Mouse (Mus musculus): ENCODE measurements around the gene Dglucy. TPM values are rescaled to one million over a fixed set of nuclear protein-coding genes. Genes with fewer than 3 reads are reported as not detected.
A peak's percentile ranks its signal among the peaks of the same experiment; 100 is the strongest.

Gene Dglucy
- total and polyA plus RNA-seq, 3 experiments: 0.09 to 0.27 TPM; not detected in 1

DNA sequence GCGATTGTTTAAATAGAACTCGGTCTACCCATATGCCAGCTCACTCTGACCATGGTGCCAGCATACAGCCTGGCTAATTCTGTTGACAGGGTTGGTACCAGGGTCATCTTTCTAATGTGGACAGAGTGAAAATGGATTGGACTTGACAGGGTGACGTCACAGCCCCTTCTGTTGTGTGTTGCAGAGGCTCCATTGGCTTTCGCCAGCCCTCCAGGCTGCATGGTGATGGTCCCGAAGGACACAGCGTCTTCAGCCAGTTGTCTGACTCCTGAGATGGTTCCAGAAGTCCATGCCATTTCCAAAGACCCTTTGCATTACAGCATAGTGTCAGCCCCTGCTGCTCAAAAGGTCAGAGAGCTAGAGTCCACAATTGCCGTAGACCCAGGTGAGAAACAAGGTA is 65.7 kb downstream of the Dglucy start:
- Histone ChIP-seq H3K36me3 (replicated peaks) (no peaks in the 10 kb centered on the region), H3K4me1 (ENCODE audit: insufficient read depth, low read depth, low read length) (peaks cover 15% of the 10 kb centered on the region), H3K9me3 (replicated peaks) (no peaks in the 10 kb centered on the region), H3K27me3 (ENCODE audit: insufficient read depth, low read length) (peaks cover 23% of the 10 kb centered on the region), H3K4me3 (ENCODE audit: low read depth, low read length) (no peak overlapping the region)
- DNase-seq (ENCODE audit: low spot score) (no peak), ATAC-seq (ENCODE audit: extremely low read depth, insufficient number of reproducible peaks, low FRiP score, poor library complexity, severe bottlenecking) (no peak)
- TF ChIP-seq GATA2 (IDR thresholded peaks at IDR 0.05; ENCODE audit: borderline replicate concordance, low read depth, low read length) (no peak), POLR2AphosphoS5 (IDR thresholded peaks at IDR 0.05; ENCODE audit: insufficient replicate concordance, low read depth, low read length) (no peak), CTCF (IDR thresholded peaks at IDR 0.05; ENCODE audit: low read depth, low read length) (no peak), TAL1 (conservative IDR thresholded peaks at IDR 0.05; ENCODE audit: low read depth, low read length) (no peak), GATA1 (IDR thresholded peaks at IDR 0.05; ENCODE audit: borderline replicate concordance, low read length) (no peak)

- no peak for DNase-seq (ENCODE audit: low spot score)
- Histone ChIP-seq H3K4me3 (ENCODE audit: low read depth, low read length) (no peak overlapping the region), H3K36me3 (replicated peaks) (no peaks in the 10 kb centered on the region), H3K9me3 (replicated peaks) (no peaks in the 10 kb centered on the region), H3K4me1 (ENCODE audit: insufficient read depth, low read depth, low read length) (peaks cover 10% of the 10 kb centered on the region), H3K27me3 (ENCODE audit: insufficient read depth, low read length) (peaks cover 21% of the 10 kb centered on the region)
- TF ChIP-seq CTCF (IDR thresholded peaks at IDR 0.05; ENCODE audit: low read depth, low read length): peak; percentile 38; the same call in 1 of the 2 replicates
- no peak for TF ChIP-seq TAL1 (conservative IDR thresholded peaks at IDR 0.05; ENCODE audit: low read depth, low read length)
- ATAC-seq (ENCODE audit: extremely low read depth, insufficient number of reproducible peaks, low FRiP score, poor library complexity, severe bottlenecking): no peak
These were observed 67.0 kb downstream of the Dglucy start for GRCm38 (mm10) chr12:100845829-100846228.

DNA sequence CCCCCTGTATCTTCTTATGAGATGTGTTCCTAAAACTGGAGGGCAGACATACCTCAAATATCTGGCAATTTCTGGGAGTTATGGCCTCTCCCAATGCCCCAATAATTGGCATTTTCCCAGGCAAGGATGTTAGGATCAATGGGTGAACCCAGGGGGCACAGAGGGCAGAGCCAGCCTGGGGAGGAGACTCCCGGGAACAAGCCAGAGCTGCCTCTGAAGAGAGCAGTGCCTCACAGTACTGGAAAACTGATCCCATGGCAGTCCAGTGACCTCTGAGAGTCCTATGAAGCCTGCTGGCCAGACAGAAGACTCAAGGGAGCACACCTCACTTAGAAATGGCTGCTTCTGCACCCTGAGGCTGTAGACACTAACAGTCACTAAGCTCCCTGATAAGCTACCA is 67.7 kb downstream of the Dglucy start:
- H3K4me1 ChIP-seq (ENCODE audit: insufficient read depth, low read depth, low read length): peaks cover 7% of the 10 kb centered on the region; the same call in 1 of the 2 replicates
- TF ChIP-seq GATA1 (IDR thresholded peaks at IDR 0.05; ENCODE audit: borderline replicate concordance, low read length) (no peak), TAL1 (conservative IDR thresholded peaks at IDR 0.05; ENCODE audit: low read depth, low read length) (no peak), POLR2AphosphoS5 (IDR thresholded peaks at IDR 0.05; ENCODE audit: insufficient replicate concordance, low read depth, low read length) (no peak), CTCF (IDR thresholded peaks at IDR 0.05; ENCODE audit: low read depth, low read length) (no peak), GATA2 (IDR thresholded peaks at IDR 0.05; ENCODE audit: borderline replicate concordance, low read depth, low read length) (no peak)
- DNase-seq (ENCODE audit: low spot score) (no peak), ATAC-seq (ENCODE audit: extremely low read depth, insufficient number of reproducible peaks, low FRiP score, poor library complexity, severe bottlenecking) (no peak)
- H3K27me3 ChIP-seq (ENCODE audit: insufficient read depth, low read length): peaks cover 26% of the 10 kb centered on the region
- H3K4me3 ChIP-seq (ENCODE audit: low read depth, low read length): no peak overlapping the region
- no peaks in the 10 kb centered on the region for H3K36me3 ChIP-seq (replicated peaks)
- H3K9me3 ChIP-seq (replicated peaks): no peaks in the 10 kb centered on the region

- TF ChIP-seq GATA1 (IDR thresholded peaks at IDR 0.05; ENCODE audit: borderline replicate concordance, low read length) (no peak), POLR2AphosphoS5 (IDR thresholded peaks at IDR 0.05; ENCODE audit: insufficient replicate concordance, low read depth, low read length) (no peak), GATA2 (IDR thresholded peaks at IDR 0.05; ENCODE audit: borderline replicate concordance, low read depth, low read length) (no peak), TAL1 (conservative IDR thresholded peaks at IDR 0.05; ENCODE audit: low read depth, low read length) (no peak), CTCF (IDR thresholded peaks at IDR 0.05; ENCODE audit: low read depth, low read length) (no peak)
- no peaks in the 10 kb centered on the region for H3K36me3 ChIP-seq (replicated peaks)
- H3K4me1 ChIP-seq (ENCODE audit: insufficient read depth, low read depth, low read length): peaks cover 9% of the 10 kb centered on the region; the same call in 1 of the 2 replicates
- DNase-seq (ENCODE audit: low spot score): no peak
- H3K9me3 ChIP-seq (replicated peaks): no peaks in the 10 kb centered on the region
- H3K27me3 ChIP-seq (ENCODE audit: insufficient read depth, low read length): peaks cover 35% of the 10 kb centered on the region
- no peak overlapping the region for H3K4me3 ChIP-seq (ENCODE audit: low read depth, low read length)
- no peak for ATAC-seq (ENCODE audit: extremely low read depth, insufficient number of reproducible peaks, low FRiP score, poor library complexity, severe bottlenecking)
These were observed 68.7 kb downstream of the Dglucy start for GRCm38 (mm10) chr12:100847437-100848080.

GRCm38 (mm10) chr12:100849421-100850138 is 70.7 kb downstream of the Dglucy start:
- DNase-seq (ENCODE audit: low spot score) (peak; percentile 53), ATAC-seq (ENCODE audit: extremely low read depth, insufficient number of reproducible peaks, low FRiP score, poor library complexity, severe bottlenecking) (peak; percentile 61)
- peaks cover 9% of the 10 kb centered on the region; the same call in 1 of the 2 replicates for H3K4me1 ChIP-seq (ENCODE audit: insufficient read depth, low read depth, low read length)
- peaks cover 34% of the 10 kb centered on the region for H3K27me3 ChIP-seq (ENCODE audit: insufficient read depth, low read length)
- no peak overlapping the region for H3K4me3 ChIP-seq (ENCODE audit: low read depth, low read length)
- no peaks in the 10 kb centered on the region for H3K9me3 ChIP-seq (replicated peaks)
- H3K36me3 ChIP-seq (replicated peaks): no peaks in the 10 kb centered on the region
- TF ChIP-seq CTCF (IDR thresholded peaks at IDR 0.05; ENCODE audit: low read depth, low read length) (peak; percentile 95), POLR2AphosphoS5 (IDR thresholded peaks at IDR 0.05; ENCODE audit: insufficient replicate concordance, low read depth, low read length) (no peak)

DNA sequence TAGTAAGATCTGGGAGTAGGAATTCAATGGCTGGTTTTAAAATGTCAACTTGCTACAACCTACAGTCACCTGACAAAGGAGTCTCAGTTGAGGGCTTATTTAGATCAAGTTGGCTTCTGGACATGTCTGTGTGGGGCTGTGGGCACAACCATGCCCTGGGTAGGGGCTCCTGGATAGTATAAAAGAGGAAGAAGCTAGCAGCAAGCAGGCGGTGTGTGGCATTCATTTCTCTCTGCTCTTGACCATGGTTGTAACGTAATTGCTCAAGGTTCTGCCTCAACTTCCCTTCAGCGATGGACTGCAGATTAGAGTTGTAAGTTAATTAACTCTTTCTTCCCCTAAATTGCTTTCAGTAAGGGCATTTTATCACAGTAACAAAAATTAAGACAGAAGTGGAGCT is 73.5 kb downstream of the Dglucy start:
- H3K36me3 ChIP-seq (replicated peaks): no peaks in the 10 kb centered on the region
- H3K4me1 ChIP-seq (ENCODE audit: insufficient read depth, low read depth, low read length): peaks cover 4% of the 10 kb centered on the region; the same call in 1 of the 2 replicates
- no peaks in the 10 kb centered on the region for H3K9me3 ChIP-seq (replicated peaks)
- H3K4me3 ChIP-seq (ENCODE audit: low read depth, low read length): no peak overlapping the region
- TF ChIP-seq TAL1 (conservative IDR thresholded peaks at IDR 0.05; ENCODE audit: low read depth, low read length) (no peak), GATA1 (IDR thresholded peaks at IDR 0.05; ENCODE audit: borderline replicate concordance, low read length) (no peak), POLR2AphosphoS5 (IDR thresholded peaks at IDR 0.05; ENCODE audit: insufficient replicate concordance, low read depth, low read length) (no peak), GATA2 (IDR thresholded peaks at IDR 0.05; ENCODE audit: borderline replicate concordance, low read depth, low read length) (no peak), CTCF (IDR thresholded peaks at IDR 0.05; ENCODE audit: low read depth, low read length) (no peak)
- DNase-seq (ENCODE audit: low spot score) (no peak), ATAC-seq (ENCODE audit: extremely low read depth, insufficient number of reproducible peaks, low FRiP score, poor library complexity, severe bottlenecking) (no peak)
- peaks cover 38% of the 10 kb centered on the region for H3K27me3 ChIP-seq (ENCODE audit: insufficient read depth, low read length)
